Comparison of ENCODE assay signal across 7 mouse cellular contexts in the genomic region with DNA sequence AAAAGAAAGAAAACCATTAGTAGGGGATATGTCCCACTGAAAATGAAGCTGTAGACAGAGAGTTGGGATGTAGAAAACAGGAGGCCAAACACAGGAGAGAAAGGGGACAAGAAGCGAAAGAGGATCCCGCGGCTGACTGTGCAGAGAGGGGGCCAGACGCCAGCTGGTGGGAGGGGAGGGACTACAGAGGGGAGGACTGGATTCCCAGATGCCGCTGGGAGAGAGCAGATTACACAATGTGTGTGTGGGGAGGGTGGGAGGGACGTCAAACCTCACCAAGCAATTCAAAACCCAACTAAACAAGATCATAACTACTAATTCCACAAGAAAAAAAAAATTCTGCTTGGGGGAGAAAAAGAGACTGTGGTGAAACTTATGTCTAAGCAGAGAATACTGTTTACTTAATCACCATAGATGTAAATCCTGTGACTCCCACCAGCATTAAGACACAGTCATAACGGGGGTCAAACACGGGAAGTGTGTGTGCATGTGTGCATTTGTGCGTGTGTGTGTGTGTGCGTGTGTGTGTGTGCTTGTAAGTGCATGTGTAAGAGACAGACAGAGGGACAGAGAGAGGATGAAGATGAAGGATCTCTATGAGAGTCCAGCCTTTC. TPM values are rescaled to one million over a fixed set of nuclear protein-coding genes. Genes with fewer than 3 reads are reported as not detected.
DNase-seq lines count a peak whose midpoint lies in the region; ATAC-seq lines count a peak whose summit lies in the region.

No protein-coding gene starts in this region.

- H3K4me2 ChIP-seq in intestine, embryonic 14.5 days (ENCODE audit: low read length), result peak overlapping the region; percentile 20
- H3K4me2 ChIP-seq in liver, embryonic 13.5 days, result no peak overlapping the region

- H3K36me3 ChIP-seq in intestine, embryonic 14.5 days (ENCODE audit: control insufficient read depth, insufficient read depth, low read length), result no peaks in the 10 kb centered on the region
- no peaks in the 10 kb centered on the region for H3K36me3 ChIP-seq in liver, embryonic 13.5 days

- intact Hi-C loops in gastrocnemius, postnatal 36 days (cut with DNase I), result no loop called here

- no peaks in the 10 kb centered on the region for H3K27me3 ChIP-seq in intestine, embryonic 14.5 days (replicated peaks; ENCODE audit: control insufficient read depth, insufficient read depth, low read length)
- H3K27me3 ChIP-seq in liver, embryonic 13.5 days, result 0 out of 2 replicates have a peak, but pooled peaks cover 6% of the 10 kb centered on the region

- no peak overlapping the region for H3K4me3 ChIP-seq in intestine, embryonic 14.5 days (ENCODE audit: low read depth, low read length)
- no peak overlapping the region for H3K4me3 ChIP-seq in liver, embryonic 13.5 days (replicated peaks)

- no peak overlapping the region for H3K9ac ChIP-seq in intestine, embryonic 14.5 days (ENCODE audit: low read length)
- H3K9ac ChIP-seq in liver, embryonic 13.5 days, result no peak overlapping the region

- H3K4me1 ChIP-seq in intestine, embryonic 14.5 days (replicated peaks; ENCODE audit: control insufficient read depth, insufficient read depth, low read length), result peaks cover 22% of the 10 kb centered on the region
- no peaks in the 10 kb centered on the region; the same call in 1 of the 2 replicates for H3K4me1 ChIP-seq in liver, embryonic 13.5 days (replicated peaks)

- no peaks in the 10 kb centered on the region for H3K9me3 ChIP-seq in intestine, embryonic 14.5 days (ENCODE audit: control insufficient read depth, low read length)
- H3K9me3 ChIP-seq in liver, embryonic 13.5 days (replicated peaks), result no peaks in the 10 kb centered on the region

- DNase-seq in adipocyte (ENCODE audit: low spot score), result peak; percentile 54
- peak; percentile 68 for DNase-seq in adrenal gland, postnatal 14 days
- peak; percentile 69 to 86 for DNase-seq in gastrocnemius, postnatal 36 days
- DNase-seq in intestine, embryonic 14.5 days (ENCODE audit: low spot score), result peak; percentile 75
- DNase-seq in liver, embryonic 13.5 days, result no peak
- peak; percentile 59 for DNase-seq in ovary, postnatal 14 days (ENCODE audit: low spot score)
- no peak for DNase-seq in B cell, adult 2 months

- H3K27ac ChIP-seq in intestine, embryonic 14.5 days (ENCODE audit: low read depth), result peak overlapping the region; percentile 85
- no peak overlapping the region for H3K27ac ChIP-seq in liver, embryonic 13.5 days

- 25% methylated on average over 10 of the region's 10 CpGs for WGBS in intestine, embryonic 14.5 days
- WGBS in liver, embryonic 13.5 days (ENCODE audit: insufficient replicate concordance), result 34% methylated on average over 10 of the region's 10 CpGs

- peak; percentile 62; the same call in 1 of the 2 replicates for ATAC-seq in intestine, embryonic 14.5 days (replicated peaks; ENCODE audit: low FRiP score, low TSS enrichment, low read depth)
- 0 out of 2 replicates have a peak, but pooled peaks have one; percentile 65 for ATAC-seq in liver, embryonic 13.5 days (ENCODE audit: low read depth)

RNA-seq across cellular contexts. Expression of a gene that starts 26.8 kb away (rescaled TPM):
- total RNA-seq in adrenal gland, postnatal 14 days (2021), result 32.3 and 32.5 TPM in 2 replicates
- 10 to 100 TPM; 38.4 to 49.4 TPM for total RNA-seq in gastrocnemius, postnatal 36 days (2021)
- polyA plus RNA-seq in intestine, embryonic 14.5 days (2014; fragmentation: Nextera tagmentation; extraction: Ambion mirVana), result 32.8 and 33.6 TPM in 2 replicates
- polyA plus RNA-seq in liver, embryonic 13.5 days (2015; fragmentation: Nextera tagmentation; extraction: Ambion mirVana), result 4.3 and 5.1 TPM in 2 replicates

RNA-seq across cellular contexts. Expression of a gene that starts 46.3 kb away (rescaled TPM):
- total RNA-seq in adrenal gland, postnatal 14 days (2021), result 51.1 and 59.2 TPM in 2 replicates
- total RNA-seq in gastrocnemius, postnatal 36 days (2021), result 10 to 100 TPM; 90.7 to 93.7 TPM
- 66.8 and 68.3 TPM in 2 replicates for polyA plus RNA-seq in intestine, embryonic 14.5 days (2014; fragmentation: Nextera tagmentation; extraction: Ambion mirVana)
- 7.3 and 9.4 TPM in 2 replicates for polyA plus RNA-seq in liver, embryonic 13.5 days (2015; fragmentation: Nextera tagmentation; extraction: Ambion mirVana)

Comparison
In these comparisons a context has a peak if more than half of its experiments do, and no peak if none do; other contexts are left out.
1. DNase-seq: peak in adipocyte (single experiment), adrenal gland, postnatal 14 days (single experiment), gastrocnemius, postnatal 36 days (2 of 2), intestine, embryonic 14.5 days (single experiment) and ovary, postnatal 14 days (single experiment); none in liver, embryonic 13.5 days (single experiment) and B cell, adult 2 months (0 of 2).